Mouse (Mus musculus): ENCODE results near the gene Pip5kl1. TPM values are rescaled to one million over a fixed set of nuclear protein-coding genes. Genes with fewer than 3 reads are reported as not detected.

Gene Pip5kl1
- polyA plus RNA-seq, 1 experiment from 2014 or later = 0.08 TPM

GRCm38 (mm10) chr2:32625212-32625872 lies 50.7 kb downstream of the Pip5kl1 start:
- H3K4me3 ChIP-seq (ENCODE audit: low read depth, low read length) = peak overlapping the region; percentile 19; the same call in 1 of the 2 replicates
- DNase-seq (ENCODE audit: low spot score) (peak; percentile 77), ATAC-seq (ENCODE audit: low FRiP score, low TSS enrichment) (peak; percentile 53)
- 3% methylated on average over 13 of the region's 13 CpGs for WGBS
- TF ChIP-seq CTCF (IDR thresholded peaks at IDR 0.05; ENCODE audit: low read depth) (no peak), EP300 (optimal IDR thresholded peaks at IDR 0.05) (no peak)
- peak overlapping the region; percentile 70 for H3K27ac ChIP-seq (replicated peaks)
- H3K27me3 ChIP-seq (ENCODE audit: control insufficient read depth, insufficient read depth, low read length) = no peaks in the 10 kb centered on the region
- no peaks in the 10 kb centered on the region for H3K36me3 ChIP-seq (ENCODE audit: control insufficient read depth, insufficient read depth, low read length)
- H3K9me3 ChIP-seq (ENCODE audit: control insufficient read depth, low read length) = no peaks in the 10 kb centered on the region
- peak overlapping the region; percentile 41 for H3K9ac ChIP-seq (ENCODE audit: low read length)
- H3K4me2 ChIP-seq (replicated peaks; ENCODE audit: low read depth) = peak overlapping the region; percentile 46
- H3K4me1 ChIP-seq (replicated peaks; ENCODE audit: control insufficient read depth, insufficient read depth) = peaks cover 16% of the 10 kb centered on the region

GRCm38 (mm10) chr2:32625873-32626694 lies 51.5 kb downstream of the Pip5kl1 start:
- peak overlapping the region; percentile 70 for H3K27ac ChIP-seq (replicated peaks)
- no peaks in the 10 kb centered on the region for H3K9me3 ChIP-seq (ENCODE audit: control insufficient read depth, low read length)
- DNase-seq (ENCODE audit: low spot score) (peak; percentile 48), ATAC-seq (ENCODE audit: low FRiP score, low TSS enrichment) (no peak)
- no peaks in the 10 kb centered on the region for H3K36me3 ChIP-seq (ENCODE audit: control insufficient read depth, insufficient read depth, low read length)
- no peaks in the 10 kb centered on the region for H3K27me3 ChIP-seq (ENCODE audit: control insufficient read depth, insufficient read depth, low read length)
- H3K4me2 ChIP-seq (replicated peaks; ENCODE audit: low read depth) = peak overlapping the region; percentile 46
- no peak overlapping the region for H3K4me3 ChIP-seq (ENCODE audit: low read depth, low read length)
- TF ChIP-seq EP300 (optimal IDR thresholded peaks at IDR 0.05) (no peak), CTCF (IDR thresholded peaks at IDR 0.05; ENCODE audit: low read depth) (no peak)
- peaks cover 9% of the 10 kb centered on the region for H3K4me1 ChIP-seq (replicated peaks; ENCODE audit: control insufficient read depth, insufficient read depth)
- WGBS = 49% methylated on average over 5 of the region's 5 CpGs
- peak overlapping the region; percentile 35; the same call in 1 of the 2 replicates for H3K9ac ChIP-seq (ENCODE audit: low read length)

DNA sequence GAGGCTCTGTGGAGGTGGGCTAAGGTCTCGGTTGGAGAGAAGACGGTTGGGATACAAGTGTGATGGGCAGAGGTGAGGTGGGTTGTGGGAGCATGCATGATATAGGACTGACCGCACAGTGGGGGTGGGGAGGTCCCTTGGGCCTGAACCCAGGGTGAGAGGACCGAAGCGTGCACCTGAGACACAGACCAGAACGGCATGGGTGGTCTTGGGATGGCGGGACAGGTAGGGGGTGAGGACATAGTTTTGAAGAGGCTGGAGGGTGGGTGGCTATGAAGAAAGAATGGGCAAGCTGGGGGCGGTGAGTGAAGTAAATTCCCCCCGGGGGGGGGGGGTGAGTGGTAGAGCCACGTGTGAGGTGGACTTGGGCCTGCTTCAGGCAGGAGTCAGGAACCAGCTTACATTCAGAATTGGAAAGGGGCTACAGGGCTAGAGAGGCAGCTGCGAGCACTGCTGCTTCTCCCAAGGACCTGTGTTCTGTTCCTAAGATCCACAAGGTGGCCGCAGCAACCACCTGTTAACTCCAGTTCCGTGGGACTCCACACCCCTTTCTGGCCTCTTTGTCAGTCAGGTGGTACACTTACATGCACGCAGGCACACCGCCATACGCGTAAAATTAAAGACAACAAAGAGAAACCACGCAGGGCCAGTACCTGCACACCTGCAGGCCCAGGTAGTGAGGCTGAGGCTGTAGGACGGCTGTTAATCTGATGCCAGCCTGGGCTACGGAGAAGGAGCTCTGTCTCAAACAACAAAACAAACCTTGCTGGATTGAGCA lies 52.9 kb downstream of the Pip5kl1 start:
- 67% methylated on average over 19 of the region's 20 CpGs for WGBS
- no peak overlapping the region for H3K4me3 ChIP-seq (ENCODE audit: low read depth, low read length)
- no peak overlapping the region for H3K4me2 ChIP-seq (replicated peaks; ENCODE audit: low read depth)
- 0 out of 2 replicates have a peak, but pooled peaks cover 9% of the 10 kb centered on the region for H3K4me1 ChIP-seq (replicated peaks; ENCODE audit: control insufficient read depth, insufficient read depth)
- no peaks in the 10 kb centered on the region for H3K27me3 ChIP-seq (ENCODE audit: control insufficient read depth, insufficient read depth, low read length)
- no peaks in the 10 kb centered on the region for H3K9me3 ChIP-seq (ENCODE audit: control insufficient read depth, low read length)
- no peak overlapping the region for H3K9ac ChIP-seq (ENCODE audit: low read length)
- DNase-seq (ENCODE audit: low spot score) = peak; percentile 61
- peak overlapping the region; percentile 75; the same call in 1 of the 2 replicates for H3K27ac ChIP-seq (replicated peaks)
- ATAC-seq (ENCODE audit: low FRiP score, low TSS enrichment) = no peak; the same call in 1 of the 2 replicates
- no peaks in the 10 kb centered on the region for H3K36me3 ChIP-seq (ENCODE audit: control insufficient read depth, insufficient read depth, low read length)
- TF ChIP-seq CTCF (IDR thresholded peaks at IDR 0.05; ENCODE audit: low read depth) (no peak), EP300 (optimal IDR thresholded peaks at IDR 0.05) (no peak)

DNA sequence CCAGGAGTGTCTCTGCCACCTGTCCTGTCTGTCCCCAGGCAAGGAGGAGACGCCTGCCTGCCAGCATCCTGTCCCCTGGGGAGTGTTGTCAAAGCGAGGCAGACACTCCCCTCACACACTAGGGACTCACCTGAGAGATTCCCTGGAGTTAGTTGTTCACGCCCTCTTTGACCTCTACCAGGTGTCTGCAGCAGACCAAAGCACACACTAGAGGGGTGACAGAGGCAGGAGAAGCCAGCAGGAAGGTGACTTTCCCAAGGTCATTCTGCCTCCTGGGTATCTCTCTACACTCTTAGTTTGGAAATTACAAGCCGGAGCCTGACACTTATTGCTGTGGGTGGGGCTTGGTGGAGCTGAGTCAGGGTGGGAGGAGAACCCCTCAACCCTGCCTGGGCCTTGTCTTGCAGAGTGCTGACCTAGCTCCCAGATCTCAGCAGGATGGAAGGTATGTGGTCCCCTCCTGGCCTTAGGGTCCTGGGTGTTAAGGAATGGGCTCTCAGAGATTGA lies 53.5 kb downstream of the Pip5kl1 start:
- Histone ChIP-seq H3K9ac (ENCODE audit: low read length) (no peak overlapping the region), H3K9me3 (ENCODE audit: control insufficient read depth, low read length) (no peaks in the 10 kb centered on the region), H3K4me3 (ENCODE audit: low read depth, low read length) (no peak overlapping the region), H3K4me1 (replicated peaks; ENCODE audit: control insufficient read depth, insufficient read depth) (0 out of 2 replicates have a peak, but pooled peaks cover 9% of the 10 kb centered on the region), H3K4me2 (replicated peaks; ENCODE audit: low read depth) (peak overlapping the region; percentile 23; the same call in 1 of the 2 replicates), H3K27me3 (ENCODE audit: control insufficient read depth, insufficient read depth, low read length) (no peaks in the 10 kb centered on the region), H3K27ac (replicated peaks) (peak overlapping the region; percentile 75), H3K36me3 (ENCODE audit: control insufficient read depth, insufficient read depth, low read length) (no peaks in the 10 kb centered on the region)
- 63% methylated on average over 4 of the region's 4 CpGs for WGBS
- DNase-seq (ENCODE audit: low spot score) (no peak), ATAC-seq (ENCODE audit: low FRiP score, low TSS enrichment) (no peak)
- TF ChIP-seq CTCF (IDR thresholded peaks at IDR 0.05; ENCODE audit: low read depth) = no peak
- no peak for TF ChIP-seq EP300 (optimal IDR thresholded peaks at IDR 0.05)

- peak overlapping the region; percentile 23; the same call in 1 of the 2 replicates for H3K4me2 ChIP-seq (replicated peaks; ENCODE audit: low read depth)
- no peaks in the 10 kb centered on the region for H3K27me3 ChIP-seq (ENCODE audit: control insufficient read depth, insufficient read depth, low read length)
- H3K4me1 ChIP-seq (replicated peaks; ENCODE audit: control insufficient read depth, insufficient read depth) = 0 out of 2 replicates have a peak, but pooled peaks cover 9% of the 10 kb centered on the region
- no peaks in the 10 kb centered on the region for H3K36me3 ChIP-seq (ENCODE audit: control insufficient read depth, insufficient read depth, low read length)
- TF ChIP-seq CTCF (IDR thresholded peaks at IDR 0.05; ENCODE audit: low read depth) (no peak; the same call in 1 of the 2 replicates), EP300 (optimal IDR thresholded peaks at IDR 0.05) (no peak)
- no peaks in the 10 kb centered on the region for H3K9me3 ChIP-seq (ENCODE audit: control insufficient read depth, low read length)
- DNase-seq (ENCODE audit: low spot score) (peak; percentile 53), ATAC-seq (ENCODE audit: low FRiP score, low TSS enrichment) (peak; percentile 6)
- WGBS = 29% methylated on average over 5 of the region's 5 CpGs
- peak overlapping the region; percentile 75 for H3K27ac ChIP-seq (replicated peaks)
- H3K9ac ChIP-seq (ENCODE audit: low read length) = peak overlapping the region; percentile 38
- no peak overlapping the region for H3K4me3 ChIP-seq (ENCODE audit: low read depth, low read length)
These were observed 54.1 kb downstream of the Pip5kl1 start for GRCm38 (mm10) chr2:32628729-32629128.
